Comparison of ENCODE assay signal across 11 mouse cellular contexts in genomic region chr2:116059661-116060060, GRCm38 (mm10). TPM values are rescaled to one million over a fixed set of nuclear protein-coding genes. Genes with fewer than 3 reads are reported as not detected.
A peak's percentile ranks its signal among the peaks of the same experiment; 100 is the strongest.
DNase-seq lines count a peak whose midpoint lies in the region; ATAC-seq and TF ChIP-seq lines count a peak whose summit lies in the region.
"Had no signal": no experiment of that assay in that cellular context is flagged by ENCODE, and none has a peak within 500 bp of the region (broad histone marks: within the 10 kb centered on the region; RNA-seq: fewer than 3 reads in every experiment).

No protein-coding gene starts in this region.

- no peak for TF ChIP-seq POLR2A in olfactory bulb, adult 2 months (IDR thresholded peaks at IDR 0.05; ENCODE audit: insufficient read depth, low read depth, low read length)
- TF ChIP-seq POLR2A in cerebellum, adult 2 months (IDR thresholded peaks at IDR 0.05; ENCODE audit: borderline replicate concordance, insufficient read depth, low read length), result no peak

- H3K4me1 ChIP-seq in kidney, embryonic 16.5 days (ENCODE audit: insufficient read depth, low read length), result peaks cover 42% of the 10 kb centered on the region
- peaks cover 19% of the 10 kb centered on the region; the same call in 1 of the 2 replicates for H3K4me1 ChIP-seq in embryonic facial prominence, embryonic 14.5 days (ENCODE audit: control insufficient read depth, insufficient read depth, low read length)
- H3K4me1 ChIP-seq in intestine, embryonic 15.5 days (replicated peaks), result no peaks in the 10 kb centered on the region
- no peaks in the 10 kb centered on the region for H3K4me1 ChIP-seq in olfactory bulb, adult 2 months (ENCODE audit: control insufficient read depth, insufficient read depth, low read length)
- 0 out of 2 replicates have a peak, but pooled peaks cover 2% of the 10 kb centered on the region for H3K4me1 ChIP-seq in cerebellum, adult 2 months (ENCODE audit: control insufficient read depth, insufficient read depth, low read length)

- H3K27ac ChIP-seq in kidney, embryonic 16.5 days (ENCODE audit: low read length), result peak overlapping the region; percentile 98
- peak overlapping the region; percentile 96 for H3K27ac ChIP-seq in embryonic facial prominence, embryonic 14.5 days (replicated peaks; ENCODE audit: low read depth, low read length)
- H3K27ac ChIP-seq in intestine, embryonic 15.5 days, result no peak overlapping the region
- H3K27ac ChIP-seq in olfactory bulb, adult 2 months (ENCODE audit: insufficient read depth, low read depth, low read length), result peak overlapping the region; percentile 99
- H3K27ac ChIP-seq in cerebellum, adult 2 months (ENCODE audit: insufficient read depth, low read length), result no peak overlapping the region

- H3K27me3 ChIP-seq in kidney, embryonic 16.5 days (ENCODE audit: insufficient read depth, low read length), result no peaks in the 10 kb centered on the region
- H3K27me3 ChIP-seq in embryonic facial prominence, embryonic 14.5 days (replicated peaks; ENCODE audit: control insufficient read depth, insufficient read depth, low read length), result no peaks in the 10 kb centered on the region
- no peaks in the 10 kb centered on the region; the same call in 1 of the 2 replicates for H3K27me3 ChIP-seq in intestine, embryonic 15.5 days (replicated peaks)
- peaks cover 10% of the 10 kb centered on the region; the same call in 1 of the 2 replicates for H3K27me3 ChIP-seq in cerebellum, adult 2 months (ENCODE audit: control insufficient read depth, insufficient read depth, low read length)

- H3K9me3 ChIP-seq in kidney, embryonic 16.5 days (ENCODE audit: low read length), result no peaks in the 10 kb centered on the region
- no peaks in the 10 kb centered on the region for H3K9me3 ChIP-seq in embryonic facial prominence, embryonic 14.5 days (ENCODE audit: control insufficient read depth, low read length)
- H3K9me3 ChIP-seq in intestine, embryonic 15.5 days, result no peaks in the 10 kb centered on the region
- H3K9me3 ChIP-seq: megakaryocyte, embryonic 14.5 days had no signal

- peak overlapping the region; percentile 83 for H3K4me3 ChIP-seq in kidney, embryonic 16.5 days (ENCODE audit: low read length)
- peak overlapping the region; percentile 71 for H3K4me3 ChIP-seq in embryonic facial prominence, embryonic 14.5 days (ENCODE audit: low read depth, low read length)
- 0 out of 2 replicates have a peak overlapping the region, but pooled peaks have one; percentile 62 for H3K4me3 ChIP-seq in intestine, embryonic 15.5 days (replicated peaks)
- H3K4me3 ChIP-seq in olfactory bulb, adult 2 months (ENCODE audit: insufficient read depth, low read depth, low read length), result peak overlapping the region; percentile 23; the same call in 1 of the 2 replicates
- H3K4me3 ChIP-seq in cerebellum, adult 2 months (replicated peaks; ENCODE audit: insufficient read depth, low read depth, low read length), result no peak overlapping the region
- H3K4me3 ChIP-seq: megakaryocyte, embryonic 14.5 days had no signal

- H3K4me2 ChIP-seq in kidney, embryonic 16.5 days (replicated peaks; ENCODE audit: low read depth, low read length), result peak overlapping the region; percentile 78
- peak overlapping the region; percentile 77 for H3K4me2 ChIP-seq in embryonic facial prominence, embryonic 14.5 days (ENCODE audit: low read depth, low read length)
- H3K4me2 ChIP-seq in intestine, embryonic 15.5 days (replicated peaks), result peak overlapping the region; percentile 77

- ATAC-seq in kidney, embryonic 16.5 days (ENCODE audit: low FRiP score, low TSS enrichment), result peak; percentile 53
- ATAC-seq in embryonic facial prominence, embryonic 14.5 days (ENCODE audit: low read depth), result no peak
- ATAC-seq in intestine, embryonic 15.5 days, result peak; percentile 31; the same call in 1 of the 2 replicates

- DNase-seq in kidney, adult 18-20 months, result no peak
- no peak for DNase-seq in embryonic facial prominence, embryonic 14.5 days (ENCODE audit: low spot score)
- DNase-seq in spleen, postnatal 10 days (ENCODE audit: low spot score in 2 of 2), result no peak
- DNase-seq in cerebellum, adult 2 months, result no peak
- no peak for DNase-seq in adrenal gland, adult 2 months
- DNase-seq: right cerebral cortex, postnatal 25 days had no signal

- TF ChIP-seq CTCF in olfactory bulb, adult 2 months (IDR thresholded peaks at IDR 0.05; ENCODE audit: insufficient read depth, low read depth, low read length), result no peak
- TF ChIP-seq CTCF in cerebellum, adult 2 months (IDR thresholded peaks at IDR 0.05; ENCODE audit: borderline replicate concordance, insufficient read depth, low read depth, low read length), result no peak

- 20% methylated on average over 1 of the region's 1 CpGs for WGBS in kidney, embryonic 16.5 days
- 47% methylated on average over 1 of the region's 1 CpGs for WGBS in embryonic facial prominence, embryonic 14.5 days
- 57% methylated on average over 1 of the region's 1 CpGs for WGBS in intestine, embryonic 15.5 days
- 29% methylated on average over 1 of the region's 1 CpGs for WGBS in olfactory bulb, adult 2 months
- WGBS in cerebellum, adult 2 months, result 53% methylated on average over 1 of the region's 1 CpGs

- peaks cover 3% of the 10 kb centered on the region; the same call in 1 of the 2 replicates for H3K36me3 ChIP-seq in kidney, embryonic 16.5 days (ENCODE audit: insufficient read depth, low read length)
- peaks cover 8% of the 10 kb centered on the region; the same call in 1 of the 2 replicates for H3K36me3 ChIP-seq in embryonic facial prominence, embryonic 14.5 days (ENCODE audit: control insufficient read depth, insufficient read depth, low read length)
- no peaks in the 10 kb centered on the region for H3K36me3 ChIP-seq in intestine, embryonic 15.5 days
- H3K36me3 ChIP-seq: G1E had no signal

- H3K9ac ChIP-seq in kidney, embryonic 16.5 days (replicated peaks; ENCODE audit: low read length), result peak overlapping the region; percentile 97
- H3K9ac ChIP-seq in embryonic facial prominence, embryonic 14.5 days (ENCODE audit: low read depth, low read length), result peak overlapping the region; percentile 95
- H3K9ac ChIP-seq in intestine, embryonic 15.5 days, result no peak overlapping the region

RNA-seq across cellular contexts. Expression of gene Meis2, which starts 6.0 kb away (rescaled TPM):
- polyA plus RNA-seq in kidney, embryonic 16.5 days (2015; fragmentation: Nextera tagmentation; extraction: Ambion mirVana), result 72.6 and 90.3 TPM in 2 replicates
- polyA plus RNA-seq in embryonic facial prominence, embryonic 14.5 days (2014; fragmentation: Nextera tagmentation; extraction: Ambion mirVana), result 30.4 and 40.4 TPM in 2 replicates
- polyA plus RNA-seq in intestine, embryonic 15.5 days (2015; fragmentation: Nextera tagmentation; extraction: Ambion mirVana), result 39.9 and 41.5 TPM in 2 replicates
- polyA plus RNA-seq in olfactory bulb, adult 2 months (2012; ENCODE audit: insufficient read depth, insufficient read length, low replicate concordance, missing spikeins), result 180 and 356 TPM in 2 replicates
- 36.4 and 58.7 TPM in 2 replicates for polyA plus RNA-seq in cerebellum, adult 2 months (2012; rRNA removed)
- 100 to 1,000 TPM; 211 to 303 TPM for total RNA-seq in adrenal gland, adult 2 months (2021)
- 85.4 and 124 TPM in 2 replicates for polyA plus RNA-seq in adrenal gland, adult 2 months (2012; rRNA removed)

Comparison
In these comparisons a context has a peak if more than half of its experiments do, and no peak if none do; other contexts are left out.
1. H3K27ac ChIP-seq: peak in kidney, embryonic 16.5 days (single experiment), embryonic facial prominence, embryonic 14.5 days (single experiment) and olfactory bulb, adult 2 months (single experiment); none in intestine, embryonic 15.5 days (single experiment) and cerebellum, adult 2 months (single experiment).
2. Peak in every context shown above with its lines, with median percentiles within 50 percentile points of each other: H3K4me2 ChIP-seq.